Mouse (Mus musculus): ENCODE data around the gene Gm9803.
"Not testable (repeated sequence)": the region's sequence is repeated elsewhere in the genome, so short reads cannot be mapped to it uniquely, and the experiment has no call there.

The Gm9803 gene

GRCm38 (mm10) chr10:43523931-43524330, at the start of gene Gm9803:
Gene Gm9803 (plus strand): TSS chr10:43524084.
- not testable (repeated sequence) for DNase-seq (ENCODE audit: low read depth, low spot score)

- DNase-seq (ENCODE audit: low read depth, low spot score) = no peak
These were observed 48.5 kb upstream of the Gm9803 start for GRCm38 (mm10) chr10:43475376-43475775.

GRCm38 (mm10) chr10:43477459-43477858, 46.4 kb upstream of the Gm9803 start:
- DNase-seq (ENCODE audit: low read depth, low spot score) = no peak

GRCm38 (mm10) chr10:43477865-43478681, 45.8 kb upstream of the Gm9803 start:
- peak; percentile 8 for DNase-seq (ENCODE audit: low read depth, low spot score)

GRCm38 (mm10) chr10:43478751-43479435, 45.0 kb upstream of the Gm9803 start, which contains the start of gene Bend3:
Gene Bend3 (plus strand): TSS chr10:43478831.
- DNase-seq (ENCODE audit: low read depth, low spot score) = peak; percentile 54

- peak; percentile 67 for DNase-seq (ENCODE audit: low read depth, low spot score)
These were observed 44.3 kb upstream of the Gm9803 start for GRCm38 (mm10) chr10:43479436-43480157.

- DNase-seq (ENCODE audit: low read depth, low spot score) = no peak
These were observed 43.5 kb upstream of the Gm9803 start for GRCm38 (mm10) chr10:43480227-43480849.

GRCm38 (mm10) chr10:43481179-43481578, 42.7 kb upstream of the Gm9803 start:
- DNase-seq (ENCODE audit: low read depth, low spot score) = no peak

- DNase-seq (ENCODE audit: low read depth, low spot score) = no peak
These were observed 41.9 kb upstream of the Gm9803 start for GRCm38 (mm10) chr10:43482021-43482420.

GRCm38 (mm10) chr10:43483426-43483995, 40.4 kb upstream of the Gm9803 start:
- DNase-seq (ENCODE audit: low read depth, low spot score) = no peak

GRCm38 (mm10) chr10:43485751-43486268, 38.1 kb upstream of the Gm9803 start:
- DNase-seq (ENCODE audit: low read depth, low spot score) = no peak

- DNase-seq (ENCODE audit: low read depth, low spot score) = no peak
These were observed 36.4 kb upstream of the Gm9803 start for GRCm38 (mm10) chr10:43487441-43488010.

GRCm38 (mm10) chr10:43488258-43488657, 35.6 kb upstream of the Gm9803 start:
- no peak for DNase-seq (ENCODE audit: low read depth, low spot score)

GRCm38 (mm10) chr10:43489139-43489538, 34.7 kb upstream of the Gm9803 start:
- DNase-seq (ENCODE audit: low read depth, low spot score) = no peak

- no peak for DNase-seq (ENCODE audit: low read depth, low spot score)
These were observed 34.3 kb upstream of the Gm9803 start for GRCm38 (mm10) chr10:43489550-43489949.

GRCm38 (mm10) chr10:43490034-43490433, 33.9 kb upstream of the Gm9803 start:
- DNase-seq (ENCODE audit: low read depth, low spot score) = no peak

GRCm38 (mm10) chr10:43490846-43491245, 33.0 kb upstream of the Gm9803 start:
- no peak for DNase-seq (ENCODE audit: low read depth, low spot score)

- DNase-seq (ENCODE audit: low read depth, low spot score) = no peak
These were observed 21.3 kb upstream of the Gm9803 start for GRCm38 (mm10) chr10:43502599-43502998.

GRCm38 (mm10) chr10:43504291-43504690, 19.6 kb upstream of the Gm9803 start:
- no peak for DNase-seq (ENCODE audit: low read depth, low spot score)

GRCm38 (mm10) chr10:43507051-43507450, 16.8 kb upstream of the Gm9803 start:
- no peak for DNase-seq (ENCODE audit: low read depth, low spot score)

GRCm38 (mm10) chr10:43509228-43509627, 14.7 kb upstream of the Gm9803 start:
- DNase-seq (ENCODE audit: low read depth, low spot score) = no peak
